Mouse (Mus musculus) ES-Bruce4 (cell line): ENCODE data around the gene Bag3.

Experiments used
- CTCF ChIP-seq: IDR thresholded peaks from one replicate; pipeline ENCODE4 v1.8.1; 2011; ENCODE audit warnings: low read depth, low read length
- POLR2A ChIP-seq: IDR thresholded peaks from one replicate; pipeline ENCODE4 v1.8.1; 2011; ENCODE audit warnings: low read length; ENCODE audit not compliant: insufficient read depth

DNA sequence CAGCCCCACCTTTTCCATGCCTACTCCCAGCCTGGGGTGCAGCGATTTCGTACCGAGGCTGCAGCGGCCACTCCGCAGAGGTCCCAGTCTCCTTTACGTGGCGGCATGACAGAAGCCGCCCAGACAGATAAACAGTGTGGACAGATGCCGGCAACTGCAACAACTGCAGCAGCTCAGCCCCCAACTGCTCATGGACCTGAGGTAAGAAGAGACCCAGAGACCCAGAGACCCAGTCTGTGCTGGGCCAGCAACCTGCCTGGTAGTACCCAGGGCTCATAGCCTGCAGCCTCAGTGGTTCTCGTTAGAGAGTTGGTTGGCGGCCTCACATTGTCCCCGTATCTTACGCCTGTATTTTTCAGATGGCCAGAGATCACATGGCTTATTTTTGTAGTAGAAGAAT, 16.7 kb downstream of the Bag3 start:
- TF ChIP-seq CTCF (no peak), POLR2A (no peak)
